Mouse (Mus musculus) erythroblast, adult 5-6 weeks (primary cell): ENCODE results near the gene Bbip1. TPM values are rescaled to one million over a fixed set of nuclear protein-coding genes. Genes with fewer than 3 reads are reported as not detected.
A peak's percentile ranks its signal among the peaks of the same experiment; 100 is the strongest.

Experiments used
- ATAC-seq: replicated peaks from 2 replicates; pipeline ENCODE4 v1.8.0; 2016; ENCODE audit warnings: moderate number of reproducible peaks, mild to moderate bottlenecking, moderate TSS enrichment, inconsistent platforms; ENCODE audit not compliant: poor library complexity, low FRiP score, severe bottlenecking
- total RNA-seq, 2 experiments: library from RNA; stranded (forward) in 1 of 2; stranded (reverse) in 1 of 2; fragments of 150-400 nt in 1 of 2; fragments of 200-764, 138-1000 nt in 1 of 2; gene quantifications; 2 replicates each; pipeline versions ENCODE4 v1.2.3 to v1.2.4; 2015 to 2017; ENCODE audit warnings: low replicate concordance in 2 of 2

Bbip1 gene
- total RNA-seq, 2 experiments from 2014 or later: 18.9 to 31.3 TPM

GRCm38 (mm10) chr19:53894538-53895121, 49.8 kb downstream of the Bbip1 start:
- ATAC-seq: peak; percentile 40

- peak; percentile 47; the same call in 1 of the 2 replicates for ATAC-seq
Measured at GRCm38 (mm10) chr19:53893711-53894171, 50.7 kb downstream of the Bbip1 start.

- ATAC-seq: no peak
Measured at GRCm38 (mm10) chr19:53892838-53893359, 51.5 kb downstream of the Bbip1 start.

- ATAC-seq: 0 out of 2 replicates have a peak, but pooled peaks have one; percentile 15
Measured at GRCm38 (mm10) chr19:53892061-53892460, 52.4 kb downstream of the Bbip1 start, which contains the start of gene Pdcd4. TSS of gene Pdcd4 (plus strand) at chr19:53892231.

- no peak for ATAC-seq
Measured at GRCm38 (mm10) chr19:53891569-53891968, 52.9 kb downstream of the Bbip1 start.

- 0 out of 2 replicates have a peak, but pooled peaks have one; percentile 23 for ATAC-seq
Measured at GRCm38 (mm10) chr19:53890781-53891251, 53.6 kb downstream of the Bbip1 start.

- ATAC-seq: no peak
Measured at GRCm38 (mm10) chr19:53890274-53890673, 54.2 kb downstream of the Bbip1 start.

GRCm38 (mm10) chr19:53889555-53889954, 54.9 kb downstream of the Bbip1 start:
- ATAC-seq: no peak

- ATAC-seq: no peak
Measured at GRCm38 (mm10) chr19:53888331-53888730, 56.1 kb downstream of the Bbip1 start.

- ATAC-seq: no peak
Measured at GRCm38 (mm10) chr19:53887822-53888221, 56.6 kb downstream of the Bbip1 start.

GRCm38 (mm10) chr19:53886576-53887370, 57.7 kb downstream of the Bbip1 start:
- peak; percentile 37 for ATAC-seq

GRCm38 (mm10) chr19:53885450-53885849, 59.0 kb downstream of the Bbip1 start:
- ATAC-seq: no peak

GRCm38 (mm10) chr19:53881786-53882185, 62.6 kb downstream of the Bbip1 start:
- ATAC-seq: no peak

GRCm38 (mm10) chr19:53880460-53880859, 64.0 kb downstream of the Bbip1 start:
- 0 out of 2 replicates have a peak, but pooled peaks have one; percentile 39 for ATAC-seq

Other genes starting within 250 kb of the Bbip1 start
- 46.9 and 57.7 TPM in 2 replicates for gene Pdcd4, start 52.4 kb downstream of the Bbip1 start, total RNA-seq (2015; ENCODE audit: low replicate concordance)
- 66.9 and 99.0 TPM in 2 replicates for gene Pdcd4, start 52.4 kb downstream of the Bbip1 start, total RNA-seq (2017; ENCODE audit: low replicate concordance)
- gene Shoc2, start 321 bp downstream of the Bbip1 start, total RNA-seq (2015; ENCODE audit: low replicate concordance): 23.6 and 25.1 TPM in 2 replicates
- gene Shoc2, start 321 bp downstream of the Bbip1 start, total RNA-seq (2017; ENCODE audit: low replicate concordance): 18.4 and 18.6 TPM in 2 replicates
- gene Adra2a, start 99.5 kb upstream of the Bbip1 start, total RNA-seq (2015; ENCODE audit: low replicate concordance): not detected in 2 replicates
- gene Adra2a, start 99.5 kb upstream of the Bbip1 start, total RNA-seq (2017; ENCODE audit: low replicate concordance): 0.34 TPM in 1 of 2 replicates, not detected in the other